Mouse (Mus musculus) left cerebral cortex, postnatal 25 days (tissue): ENCODE results near the gene Hist2h2be. TPM values are rescaled to one million over a fixed set of nuclear protein-coding genes. Genes with fewer than 3 reads are reported as not detected.
A peak's percentile ranks its signal among the peaks of the same experiment; 100 is the strongest.
"Not testable (repeated sequence)": the region's sequence is repeated elsewhere in the genome, so short reads cannot be mapped to it uniquely, and the experiment has no call there.

ENCODE experiments used
- DNase-seq, 2 experiments: peaks; one replicate each; pipeline ENCODE4 v3.0.0; 2022; ENCODE audit warnings: low spot score in 2 of 2, mixed read lengths in 1 of 2
- intact Hi-C: fragments of 180-260 bp; cut with DNase I; formaldehyde crosslinking; loops from one replicate; pipeline ENCODE4 v1.15.1; 2025
- total RNA-seq, 2 experiments: library from RNA; stranded (reverse); gene quantifications; 2 replicates each; pipeline ENCODE4 v1.2.3; 2021

Gene Hist2h2be
- total RNA-seq, 2 experiments from 2014 or later: 5.4 to 5.9 TPM

DNA sequence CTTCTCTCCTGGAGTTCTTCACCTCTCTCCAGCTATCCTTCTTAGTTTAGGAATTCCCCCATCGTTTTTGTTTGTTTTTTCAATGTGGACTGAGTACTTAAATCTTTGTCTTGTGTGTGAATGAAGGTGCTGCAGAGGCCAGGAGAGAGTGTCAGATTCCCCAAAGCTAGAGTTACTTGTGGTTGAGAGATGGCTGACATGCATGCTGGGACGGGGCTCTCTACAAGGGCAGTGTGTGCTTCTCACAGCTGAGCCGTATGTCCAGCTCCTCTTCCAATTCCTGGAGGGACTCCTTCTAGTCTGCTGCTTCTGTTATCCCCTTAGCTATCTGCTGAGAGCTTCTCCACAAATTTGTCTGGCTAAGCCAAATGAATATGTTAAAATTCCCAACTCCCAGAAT is 14.9 kb downstream of the Hist2h2be start:
- intact Hi-C loops: no loop called here
- DNase-seq: no peak

GRCm38 (mm10) chr3:96236834-96237334 is 16.0 kb downstream of the Hist2h2be start:
- DNase-seq: no peak
- intact Hi-C loops: no loop called here

DNA sequence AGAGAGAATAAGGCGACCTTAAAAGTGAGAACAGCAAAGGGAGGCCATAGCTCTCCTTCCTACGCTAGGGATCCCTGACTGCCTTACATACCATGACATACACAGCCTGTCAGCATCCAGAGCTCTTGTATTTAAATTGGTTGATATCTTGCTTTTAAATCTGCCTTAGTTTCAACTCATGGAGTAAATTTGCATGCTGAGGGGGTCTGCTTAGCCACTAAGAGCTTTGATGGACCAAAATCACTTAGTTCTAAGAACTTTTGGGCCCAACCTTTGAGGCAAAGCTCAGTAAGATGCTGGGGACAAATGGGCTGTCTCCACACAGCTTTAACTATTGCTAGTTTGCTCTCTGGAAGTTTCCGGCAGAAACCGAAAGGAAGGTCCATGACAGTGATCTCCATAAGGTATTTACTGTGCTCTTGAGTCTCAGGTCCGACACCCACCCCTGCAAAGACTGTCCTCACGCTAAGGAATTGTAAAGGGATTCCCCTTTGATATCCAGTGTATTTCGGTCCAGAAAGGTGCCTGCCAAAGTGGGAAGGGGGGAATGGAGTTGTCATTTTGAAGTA is 16.5 kb downstream of the Hist2h2be start:
- no peak for DNase-seq

DNA sequence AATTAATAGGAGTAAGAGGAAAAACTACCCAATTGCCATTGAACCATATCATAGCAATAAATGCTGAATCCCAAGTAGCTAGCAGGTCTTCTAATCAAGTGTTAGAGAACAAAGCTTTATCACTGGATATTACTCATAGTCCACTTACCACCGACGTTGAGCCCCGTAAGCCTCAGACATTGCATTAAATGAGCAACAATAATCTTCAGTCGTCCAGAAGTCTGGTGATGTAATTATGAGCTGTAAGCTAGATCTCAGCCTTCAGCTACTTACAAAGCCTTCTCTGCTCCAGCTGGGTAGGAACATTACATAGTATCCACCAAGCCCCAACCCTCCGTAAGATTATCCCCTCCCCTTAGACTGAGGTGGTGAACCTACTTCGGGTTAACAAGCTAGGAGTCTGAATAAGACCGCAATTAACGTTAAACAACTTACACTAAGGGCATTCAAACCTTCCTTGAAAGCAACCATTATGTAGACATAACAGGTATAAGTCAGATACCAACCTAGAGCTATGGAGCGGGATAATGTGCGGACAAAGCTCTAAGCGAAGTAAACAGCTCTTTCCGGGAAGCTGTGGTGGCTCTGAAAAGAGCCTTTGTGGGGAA is 17.1 kb downstream of the Hist2h2be start:
- intact Hi-C loops: no loop called here
- no peak for DNase-seq

More for the DNA sequence above, 16.5 kb downstream of the Hist2h2be start:
- intact Hi-C loops: no loop called here

GRCm38 (mm10) chr3:96238954-96239793 is 18.3 kb downstream of the Hist2h2be start, which contains the start of gene Hist2h3c2:
Gene Hist2h3c2 (minus strand): TSS chr3:96239127.
- intact Hi-C loops: not testable (repeated sequence)
- peak; percentile 33 to 62 for DNase-seq

- peak; percentile 97 to 98 for DNase-seq
- intact Hi-C loops: not testable (repeated sequence)
These were observed 19.3 kb downstream of the Hist2h2be start, which contains the start of gene Hist2h2aa2 for GRCm38 (mm10) chr3:96239949-96240798. Gene Hist2h2aa2 (minus strand): TSS chr3:96240276.

GRCm38 (mm10) chr3:96240799-96241197 is 19.9 kb downstream of the Hist2h2be start:
- intact Hi-C loops: no loop called here
- DNase-seq: no peak

GRCm38 (mm10) chr3:96243921-96244572 is 23.1 kb downstream of the Hist2h2be start:
- DNase-seq: no peak
- intact Hi-C loops: no loop called here

GRCm38 (mm10) chr3:96245003-96245886 is 24.3 kb downstream of the Hist2h2be start, which contains the start of gene Hist2h2aa1:
Gene Hist2h2aa1 (plus strand): TSS chr3:96245497.
- peak; percentile 89 to 90 for DNase-seq
- intact Hi-C loops: not testable (repeated sequence)

DNA sequence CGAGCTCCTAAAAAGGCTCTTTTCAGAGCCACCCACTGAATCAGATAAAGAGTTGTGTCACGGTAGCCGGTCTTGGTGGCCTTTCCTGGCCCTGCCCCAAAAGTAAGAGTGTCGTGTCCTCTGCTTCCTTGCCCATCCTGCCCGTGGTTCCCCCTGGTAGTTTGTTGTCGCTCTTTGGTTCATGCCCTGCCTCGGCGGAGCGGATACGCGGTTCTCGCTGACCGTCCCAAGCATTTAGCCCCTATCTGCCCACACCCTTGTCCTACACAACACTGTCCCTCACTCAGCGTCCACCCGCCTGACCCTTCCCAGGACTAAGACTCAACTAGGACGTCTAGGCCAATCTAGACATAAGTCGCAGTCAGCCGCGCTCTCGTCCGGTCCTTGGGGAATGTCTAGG is 25.1 kb downstream of the Hist2h2be start:
- DNase-seq, intact Hi-C loops: not testable (repeated sequence)

DNA sequence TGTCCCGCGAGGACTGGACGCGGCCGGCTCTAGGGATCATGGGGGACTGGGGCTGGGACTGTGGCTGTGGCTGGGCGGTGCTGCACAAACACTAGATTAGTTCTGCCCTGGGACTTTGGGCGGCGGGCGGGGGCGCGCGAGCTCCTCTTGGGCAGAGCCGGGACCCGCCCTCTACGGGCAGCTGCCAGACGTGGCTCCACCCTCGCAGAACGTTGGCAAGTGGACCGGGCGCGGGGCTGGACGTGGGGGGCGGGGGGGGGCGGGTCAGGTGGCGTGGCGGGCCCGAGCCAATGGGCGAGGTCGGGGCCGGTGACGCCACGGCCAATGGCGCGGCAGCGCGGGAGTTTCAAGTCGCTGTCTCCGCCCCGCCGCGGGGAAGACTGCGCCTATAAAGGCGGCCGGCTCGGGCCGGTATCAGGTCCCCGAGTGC is 25.5 kb downstream of the Hist2h2be start, which contains the start of gene Hist2h3c1:
TSS of gene Hist2h3c1 (plus strand) at position 259 of the 430 bp plus-strand sequence.
- intact Hi-C loops: not testable (repeated sequence)

DNA sequence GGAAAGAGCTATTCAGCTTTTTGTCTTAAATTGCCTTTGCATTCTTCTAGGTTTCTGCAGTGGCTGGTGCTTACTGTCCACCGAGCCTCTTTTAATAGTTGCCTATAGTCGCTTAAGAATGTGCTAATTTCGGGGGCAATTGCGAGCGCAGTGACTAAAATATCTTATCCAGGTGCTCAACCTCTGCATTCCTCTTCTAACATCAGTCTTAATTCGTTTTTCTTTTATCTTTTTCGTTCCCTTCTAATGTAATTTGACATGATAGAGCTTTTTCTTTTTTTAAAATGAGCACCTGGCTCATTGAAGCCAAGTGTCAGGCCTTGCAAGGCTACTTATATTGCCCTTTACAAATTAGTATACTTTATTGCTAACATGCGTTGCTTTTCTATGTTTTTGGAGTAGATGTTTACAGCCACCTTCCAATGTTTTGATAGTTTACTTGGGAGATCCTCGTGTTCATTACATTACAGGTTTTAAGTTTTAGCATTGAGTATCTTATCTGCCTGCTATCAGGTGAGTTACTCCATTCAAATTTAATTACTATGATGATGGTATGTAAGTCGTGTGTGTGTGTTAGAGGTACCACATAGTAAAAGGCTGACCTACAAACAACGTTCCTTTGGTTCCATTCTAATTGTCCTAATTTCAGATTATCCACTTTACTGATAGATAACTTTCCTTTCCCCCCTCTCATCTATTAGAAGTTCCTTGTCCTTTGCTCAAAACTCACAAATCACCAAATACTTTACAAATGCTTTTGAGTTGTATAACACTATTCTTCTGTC is 26.6 kb downstream of the Hist2h2be start:
- no peak for DNase-seq
- intact Hi-C loops: no loop called here

More for the DNA sequence above, 25.5 kb downstream of the Hist2h2be start, which contains the start of gene Hist2h3c1:
- not testable (repeated sequence) for DNase-seq

GRCm38 (mm10) chr3:96248141-96249033 is 27.5 kb downstream of the Hist2h2be start:
- intact Hi-C loops: no loop called here
- DNase-seq: no peak

DNA sequence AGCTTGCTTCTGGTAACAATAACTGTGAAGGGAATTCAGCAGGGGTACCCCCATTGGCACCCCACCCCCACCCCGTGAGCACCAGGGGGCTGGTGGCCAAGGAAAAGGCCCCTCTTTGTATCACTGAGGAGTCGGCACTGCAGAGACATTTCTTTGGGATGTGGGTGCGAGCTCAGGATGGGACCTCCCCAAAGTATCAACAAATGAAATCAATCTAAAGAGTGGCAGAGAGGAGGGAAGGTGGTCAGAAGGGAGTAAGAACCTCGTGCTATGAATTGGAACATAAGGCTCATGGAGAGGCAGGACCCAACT is 28.1 kb downstream of the Hist2h2be start:
- DNase-seq: no peak
- intact Hi-C loops: no loop called here

DNA sequence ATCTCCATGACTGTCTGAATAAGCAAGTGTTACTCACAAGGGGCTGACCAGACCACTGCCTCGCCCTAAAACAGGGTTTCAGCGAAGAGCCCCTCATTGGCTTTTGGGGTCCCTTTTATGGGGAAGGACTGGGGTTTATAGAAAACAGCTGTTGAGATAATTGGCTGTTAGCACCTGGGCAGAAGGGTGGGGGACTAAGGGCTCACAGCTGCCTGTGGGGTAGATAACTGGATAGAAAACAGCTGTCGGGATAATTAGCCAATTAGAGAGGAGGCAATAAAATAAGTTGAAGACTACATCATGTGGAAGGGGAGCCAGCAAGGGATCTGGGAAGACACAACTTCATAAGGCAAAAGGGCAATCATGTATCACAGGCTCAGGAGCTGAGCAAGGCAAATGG is 30.0 kb downstream of the Hist2h2be start:
- no peak for DNase-seq

GRCm38 (mm10) chr3:96251787-96252186 is 30.9 kb downstream of the Hist2h2be start:
- intact Hi-C loops: no loop called here
- DNase-seq: no peak

More for the DNA sequence above, 30.0 kb downstream of the Hist2h2be start:
- intact Hi-C loops: no loop called here
